Mouse (Mus musculus): ENCODE data around the gene Wbp1. TPM values are rescaled to one million over a fixed set of nuclear protein-coding genes. Genes with fewer than 3 reads are reported as not detected.

Gene Wbp1
- polyA plus RNA-seq, 1 experiment = 265 TPM

DNA sequence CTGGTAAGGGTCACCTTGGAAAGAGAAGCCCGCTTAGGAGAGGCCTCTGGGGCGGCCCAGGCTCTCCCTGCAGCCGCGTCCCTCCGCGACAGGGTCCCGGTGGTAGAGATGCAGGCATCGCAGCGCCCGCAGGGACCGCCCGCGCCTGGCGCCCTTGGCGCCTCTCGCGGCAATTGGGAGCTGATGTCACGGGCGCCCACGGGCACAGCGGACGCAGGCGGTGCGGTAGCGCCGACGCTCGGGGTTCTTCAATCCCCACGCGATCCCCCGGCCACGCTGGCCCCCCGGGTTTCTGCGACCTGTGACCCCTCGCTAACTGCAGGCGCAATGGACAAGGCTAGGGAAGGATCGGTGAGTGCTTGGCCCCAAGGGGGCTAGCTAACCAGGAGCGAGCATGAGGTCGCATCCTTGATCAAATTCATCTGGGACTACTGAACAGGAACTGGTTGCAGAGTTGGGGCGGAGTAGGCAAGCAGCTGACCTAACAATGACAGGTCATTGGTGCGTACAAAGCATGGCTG, 20.9 kb upstream of the Wbp1 start:
- H3K4me1 ChIP-seq (replicated peaks; ENCODE audit: control insufficient read depth, insufficient read depth, low read length) = peaks cover 15% of the 10 kb centered on the region
- H3K27me3 ChIP-seq (ENCODE audit: control insufficient read depth, insufficient read depth, low read length) = no peaks in the 10 kb centered on the region; the same call in 1 of the 2 replicates
- 36% methylated on average over 41 of the region's 41 CpGs for WGBS
- no peak overlapping the region for H3K27ac ChIP-seq (ENCODE audit: control insufficient read depth, insufficient read depth, low read length)
- no peaks in the 10 kb centered on the region for H3K36me3 ChIP-seq (ENCODE audit: control insufficient read depth, insufficient read depth, low read length)
- no peak for DNase-seq
- TF ChIP-seq POLR2A (IDR thresholded peaks at IDR 0.05; ENCODE audit: control insufficient read depth, extremely low read depth, insufficient read depth, low read length, poor library complexity) = no peak
- no peak overlapping the region for H3K4me3 ChIP-seq (ENCODE audit: control insufficient read depth, insufficient read depth, low read length)

DNA sequence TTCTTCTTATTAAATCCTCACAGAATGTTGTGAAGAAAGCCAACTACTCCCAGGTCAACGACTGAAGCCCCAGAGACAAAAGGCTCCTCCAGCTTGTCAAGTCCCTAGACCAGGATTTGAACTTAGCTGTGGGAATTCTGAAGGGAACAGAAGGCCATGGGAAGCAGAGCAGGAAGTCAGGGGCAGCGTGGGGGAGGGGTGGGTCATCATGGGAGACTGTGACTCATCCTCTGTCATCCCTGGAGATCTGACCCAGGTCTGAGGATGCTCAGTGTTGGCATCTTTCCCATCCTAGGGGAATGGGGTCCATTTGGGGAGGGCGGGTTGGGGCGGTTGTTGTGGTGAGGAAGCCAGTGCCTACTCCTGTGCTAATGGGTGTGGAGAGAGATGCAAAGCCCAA, 20.3 kb upstream of the Wbp1 start:
- no peak for DNase-seq
- Histone ChIP-seq H3K4me1 (replicated peaks; ENCODE audit: control insufficient read depth, insufficient read depth, low read length) (peaks cover 21% of the 10 kb centered on the region), H3K36me3 (ENCODE audit: control insufficient read depth, insufficient read depth, low read length) (no peaks in the 10 kb centered on the region), H3K4me3 (ENCODE audit: control insufficient read depth, insufficient read depth, low read length) (no peak overlapping the region), H3K27me3 (ENCODE audit: control insufficient read depth, insufficient read depth, low read length) (no peaks in the 10 kb centered on the region; the same call in 1 of the 2 replicates), H3K27ac (ENCODE audit: control insufficient read depth, insufficient read depth, low read length) (no peak overlapping the region)
- no peak for TF ChIP-seq CTCF (IDR thresholded peaks at IDR 0.05; ENCODE audit: borderline replicate concordance, control insufficient read depth, extremely low read depth, insufficient read depth, low read length, poor library complexity)
- TF ChIP-seq POLR2A (IDR thresholded peaks at IDR 0.05; ENCODE audit: control insufficient read depth, extremely low read depth, insufficient read depth, low read length, poor library complexity) = no peak
- WGBS = 82% methylated on average over 4 of the region's 4 CpGs

GRCm38 (mm10) chr6:83140044-83140443, 18.7 kb upstream of the Wbp1 start:
- TF ChIP-seq POLR2A (IDR thresholded peaks at IDR 0.05; ENCODE audit: control insufficient read depth, extremely low read depth, insufficient read depth, low read length, poor library complexity) = no peak
- no peak for TF ChIP-seq CTCF (IDR thresholded peaks at IDR 0.05; ENCODE audit: borderline replicate concordance, control insufficient read depth, extremely low read depth, insufficient read depth, low read length, poor library complexity)
- Histone ChIP-seq H3K36me3 (ENCODE audit: control insufficient read depth, insufficient read depth, low read length) (no peaks in the 10 kb centered on the region), H3K4me3 (ENCODE audit: control insufficient read depth, insufficient read depth, low read length) (no peak overlapping the region), H3K4me1 (replicated peaks; ENCODE audit: control insufficient read depth, insufficient read depth, low read length) (peaks cover 27% of the 10 kb centered on the region), H3K27ac (ENCODE audit: control insufficient read depth, insufficient read depth, low read length) (no peak overlapping the region), H3K27me3 (ENCODE audit: control insufficient read depth, insufficient read depth, low read length) (peaks cover 5% of the 10 kb centered on the region)
- DNase-seq = no peak
- WGBS = 93% methylated on average over 8 of the region's 8 CpGs

DNA sequence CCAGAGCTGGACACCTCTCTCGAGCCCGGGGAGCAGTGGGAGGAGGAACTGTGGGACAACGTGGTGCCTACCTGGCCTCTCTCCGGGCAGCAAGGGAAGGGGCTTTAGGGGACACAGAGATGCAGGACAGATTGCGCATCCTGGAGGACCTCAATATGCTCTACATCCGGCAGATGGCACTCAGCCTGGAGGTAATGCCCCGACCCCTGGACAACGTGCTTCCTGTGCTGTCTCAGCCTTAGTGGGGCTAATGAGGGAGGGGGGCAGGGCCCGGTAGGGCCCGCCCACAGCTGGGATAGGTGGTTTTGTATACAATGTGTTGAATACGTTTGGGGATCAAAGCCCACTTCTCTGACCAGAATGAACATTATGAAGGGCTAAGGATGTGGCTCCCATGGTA, 16.7 kb upstream of the Wbp1 start:
- WGBS = 4% methylated on average over 11 of the region's 11 CpGs
- no peak for DNase-seq
- TF ChIP-seq CTCF (IDR thresholded peaks at IDR 0.05; ENCODE audit: borderline replicate concordance, control insufficient read depth, extremely low read depth, insufficient read depth, low read length, poor library complexity) = no peak
- TF ChIP-seq POLR2A (IDR thresholded peaks at IDR 0.05; ENCODE audit: control insufficient read depth, extremely low read depth, insufficient read depth, low read length, poor library complexity) = no peak
- H3K4me3 ChIP-seq (ENCODE audit: control insufficient read depth, insufficient read depth, low read length) = peak overlapping the region; percentile 41
- no peaks in the 10 kb centered on the region for H3K36me3 ChIP-seq (ENCODE audit: control insufficient read depth, insufficient read depth, low read length)
- peaks cover 5% of the 10 kb centered on the region for H3K27me3 ChIP-seq (ENCODE audit: control insufficient read depth, insufficient read depth, low read length)
- no peak overlapping the region for H3K27ac ChIP-seq (ENCODE audit: control insufficient read depth, insufficient read depth, low read length)
- H3K4me1 ChIP-seq (replicated peaks; ENCODE audit: control insufficient read depth, insufficient read depth, low read length) = peaks cover 27% of the 10 kb centered on the region

- Histone ChIP-seq H3K27me3 (ENCODE audit: control insufficient read depth, insufficient read depth, low read length) (peaks cover 5% of the 10 kb centered on the region), H3K4me1 (replicated peaks; ENCODE audit: control insufficient read depth, insufficient read depth, low read length) (peaks cover 27% of the 10 kb centered on the region), H3K27ac (ENCODE audit: control insufficient read depth, insufficient read depth, low read length) (no peak overlapping the region), H3K4me3 (ENCODE audit: control insufficient read depth, insufficient read depth, low read length) (peak overlapping the region; percentile 41), H3K36me3 (ENCODE audit: control insufficient read depth, insufficient read depth, low read length) (no peaks in the 10 kb centered on the region)
- TF ChIP-seq POLR2A (IDR thresholded peaks at IDR 0.05; ENCODE audit: control insufficient read depth, extremely low read depth, insufficient read depth, low read length, poor library complexity) (no peak), CTCF (IDR thresholded peaks at IDR 0.05; ENCODE audit: borderline replicate concordance, control insufficient read depth, extremely low read depth, insufficient read depth, low read length, poor library complexity) (no peak)
- DNase-seq = no peak
- 2% methylated on average over 12 of the region's 12 CpGs for WGBS
Observed at GRCm38 (mm10) chr6:83137576-83137950, 16.2 kb upstream of the Wbp1 start.

GRCm38 (mm10) chr6:83136881-83137575, 15.7 kb upstream of the Wbp1 start:
- peak; percentile 50 for DNase-seq
- Histone ChIP-seq H3K27ac (ENCODE audit: control insufficient read depth, insufficient read depth, low read length) (no peak overlapping the region), H3K4me3 (ENCODE audit: control insufficient read depth, insufficient read depth, low read length) (peak overlapping the region; percentile 41), H3K4me1 (replicated peaks; ENCODE audit: control insufficient read depth, insufficient read depth, low read length) (peaks cover 23% of the 10 kb centered on the region), H3K27me3 (ENCODE audit: control insufficient read depth, insufficient read depth, low read length) (peaks cover 5% of the 10 kb centered on the region), H3K36me3 (ENCODE audit: control insufficient read depth, insufficient read depth, low read length) (no peaks in the 10 kb centered on the region)
- 11% methylated on average over 26 of the region's 26 CpGs for WGBS
- no peak for TF ChIP-seq CTCF (IDR thresholded peaks at IDR 0.05; ENCODE audit: borderline replicate concordance, control insufficient read depth, extremely low read depth, insufficient read depth, low read length, poor library complexity)
- TF ChIP-seq POLR2A (IDR thresholded peaks at IDR 0.05; ENCODE audit: control insufficient read depth, extremely low read depth, insufficient read depth, low read length, poor library complexity) = no peak

All from thymus, adult 2 months (tissue).